Mouse (Mus musculus): ENCODE data around the gene Gabra2. TPM values are rescaled to one million over a fixed set of nuclear protein-coding genes. Genes with fewer than 3 reads are reported as not detected.

Gene Gabra2
- polyA plus RNA-seq (2017; shearing (Covaris generic)): under 1 TPM in 1 of 3 experiments, not detected in 2; 0.08 TPM

- no peak for ATAC-seq
Measured at GRCm38 (mm10) chr5:71095725-71096607, at the start of gene Gabra2. Gene Gabra2, minus strand, starts transcription at chr5:71095849.

GRCm38 (mm10) chr5:71136691-71137090, 41.0 kb upstream of the Gabra2 start:
- no peak for ATAC-seq

GRCm38 (mm10) chr5:71135840-71136239, 40.2 kb upstream of the Gabra2 start:
- no peak for ATAC-seq

GRCm38 (mm10) chr5:71127721-71128120, 32.1 kb upstream of the Gabra2 start:
- no peak for ATAC-seq

- no peak for ATAC-seq
Measured at GRCm38 (mm10) chr5:71115216-71115615, 19.6 kb upstream of the Gabra2 start.

- no peak for ATAC-seq
Measured at GRCm38 (mm10) chr5:71095180-71095579, 469 bp downstream of the Gabra2 start.

GRCm38 (mm10) chr5:71094776-71095175, 873 bp downstream of the Gabra2 start:
- ATAC-seq: no peak

GRCm38 (mm10) chr5:71093807-71094206, 1.8 kb downstream of the Gabra2 start:
- no peak for ATAC-seq

GRCm38 (mm10) chr5:71092475-71092874, 3.2 kb downstream of the Gabra2 start:
- no peak for ATAC-seq

- ATAC-seq: no peak
Measured at GRCm38 (mm10) chr5:71091926-71092325, 3.7 kb downstream of the Gabra2 start.

GRCm38 (mm10) chr5:71078861-71079260, 16.8 kb downstream of the Gabra2 start:
- ATAC-seq: no peak

- ATAC-seq: no peak
Measured at GRCm38 (mm10) chr5:71061696-71062095, 34.0 kb downstream of the Gabra2 start.

- no peak for ATAC-seq
Measured at GRCm38 (mm10) chr5:71058047-71058446, 37.6 kb downstream of the Gabra2 start.

- no peak for ATAC-seq
Measured at GRCm38 (mm10) chr5:71037352-71037751, 58.3 kb downstream of the Gabra2 start.

GRCm38 (mm10) chr5:71025956-71026355, 69.7 kb downstream of the Gabra2 start:
- no peak for ATAC-seq

GRCm38 (mm10) chr5:71011751-71012150, 83.9 kb downstream of the Gabra2 start:
- ATAC-seq: no peak

- ATAC-seq: no peak
Measured at GRCm38 (mm10) chr5:71011271-71011670, 84.4 kb downstream of the Gabra2 start.

GRCm38 (mm10) chr5:71010797-71011196, 84.9 kb downstream of the Gabra2 start:
- ATAC-seq: no peak

- ATAC-seq: no peak
Measured at GRCm38 (mm10) chr5:70995617-70996325, 99.9 kb downstream of the Gabra2 start.

- no peak for ATAC-seq
Measured at GRCm38 (mm10) chr5:70993281-70993680, 102.4 kb downstream of the Gabra2 start.

GRCm38 (mm10) chr5:70990891-70991290, 104.8 kb downstream of the Gabra2 start:
- no peak for ATAC-seq

All from inflammation-experienced regulatory T-cells, adult 6 months (primary cell).